Mouse (Mus musculus) activated CD4-positive, CD25-positive, alpha-beta regulatory T cell, adult 4 months (primary cell): ENCODE results near the gene Wipf2. TPM values are rescaled to one million over a fixed set of nuclear protein-coding genes. Genes with fewer than 3 reads are reported as not detected.

Experiments used
- ATAC-seq: one replicate; pipeline ENCODE4 v1.8.0; 2017
- polyA plus RNA-seq, 2 experiments: library from polyadenylated mRNA; unstranded; fragments of 100-300 nt; shearing (Covaris generic); gene quantifications; one replicate each; pipeline ENCODE4 v1.2.1; 2017

The Wipf2 gene
- polyA plus RNA-seq, 2 experiments from 2014 or later, result 10.9 to 12.3 TPM

DNA sequence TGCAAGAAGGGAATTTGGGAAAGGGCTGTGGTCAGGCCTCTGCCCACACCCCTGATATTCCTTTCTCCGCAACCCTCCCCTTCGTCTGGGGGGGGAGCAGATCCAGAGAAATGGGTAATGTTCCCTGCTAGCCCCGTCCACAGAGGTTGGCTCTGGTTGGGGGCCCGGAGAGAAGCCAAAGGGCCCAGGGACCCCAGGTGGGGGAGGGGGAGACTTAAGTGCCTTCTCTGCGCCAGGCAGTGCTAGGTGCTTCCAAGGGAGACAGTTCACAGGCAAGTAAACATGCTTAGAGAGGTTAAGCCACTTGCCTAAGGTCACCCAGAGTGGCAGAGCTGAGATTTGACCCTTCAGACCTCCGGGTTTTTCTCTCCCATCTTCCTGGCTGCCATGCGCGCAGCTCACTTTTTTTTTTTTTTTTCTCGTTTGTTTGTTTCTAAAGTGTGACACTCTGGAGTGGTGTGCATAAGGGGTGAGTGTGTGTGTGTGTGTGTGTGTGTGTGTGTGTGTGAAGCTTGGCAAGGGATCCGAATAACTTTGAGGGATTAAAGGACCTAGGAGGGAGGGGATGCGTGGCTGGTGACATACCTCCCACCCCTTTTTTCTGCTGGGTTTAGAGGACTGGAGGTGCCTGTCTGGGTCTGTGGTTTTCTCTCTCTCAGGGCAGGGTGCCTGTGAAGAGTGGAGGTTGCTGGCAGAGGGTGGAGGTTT lies 81.6 kb downstream of the Wipf2 start:
- peak; percentile 20 for ATAC-seq

DNA sequence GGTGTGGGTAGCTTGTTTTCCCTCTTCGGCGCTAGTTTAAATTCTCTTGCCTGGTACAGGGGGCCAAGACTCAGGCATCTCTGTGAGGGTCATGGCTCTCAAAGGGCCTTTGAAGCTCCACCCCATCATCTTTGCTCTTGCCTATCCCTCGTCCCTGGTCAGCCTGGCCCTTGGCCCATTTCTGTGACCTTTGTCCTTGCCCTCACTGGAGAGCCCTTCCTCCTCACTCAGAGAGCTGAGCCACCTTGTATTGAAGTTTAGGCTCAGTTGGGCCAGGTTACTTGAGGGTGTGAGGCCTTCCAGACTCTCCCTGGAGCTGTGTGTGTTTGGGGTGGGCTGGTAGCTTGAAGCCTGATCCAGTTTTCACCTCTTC lies 82.2 kb downstream of the Wipf2 start:
- no peak for ATAC-seq

DNA sequence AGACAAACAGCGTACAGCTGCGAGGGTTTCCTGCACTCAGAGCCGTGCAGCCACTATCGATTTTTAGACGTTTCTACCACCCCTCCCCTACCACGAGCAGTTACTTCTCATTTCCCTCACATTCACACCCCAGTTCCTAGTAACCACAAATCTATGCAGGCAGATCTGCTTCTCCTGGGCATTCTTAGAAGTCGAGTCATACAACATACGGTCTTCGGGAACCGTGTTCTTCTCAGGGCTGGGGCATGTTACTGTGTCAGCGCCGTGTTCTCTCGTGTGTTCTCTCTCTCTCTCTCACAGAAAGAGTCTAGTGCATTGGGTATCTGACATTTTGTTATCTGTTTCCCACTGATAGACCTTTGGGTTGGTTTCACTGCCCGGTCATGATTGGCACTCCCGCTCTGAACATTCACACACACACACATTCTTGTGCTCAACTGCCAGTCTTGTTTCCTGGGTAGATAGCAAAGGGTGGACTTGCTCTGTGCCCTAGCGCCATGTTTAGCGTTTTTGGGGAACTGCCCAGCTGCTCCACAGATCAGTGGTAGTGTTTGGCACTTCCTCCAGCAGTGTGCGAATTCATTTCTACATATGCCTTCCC lies 84.6 kb downstream of the Wipf2 start:
- peak; percentile 10 for ATAC-seq

DNA sequence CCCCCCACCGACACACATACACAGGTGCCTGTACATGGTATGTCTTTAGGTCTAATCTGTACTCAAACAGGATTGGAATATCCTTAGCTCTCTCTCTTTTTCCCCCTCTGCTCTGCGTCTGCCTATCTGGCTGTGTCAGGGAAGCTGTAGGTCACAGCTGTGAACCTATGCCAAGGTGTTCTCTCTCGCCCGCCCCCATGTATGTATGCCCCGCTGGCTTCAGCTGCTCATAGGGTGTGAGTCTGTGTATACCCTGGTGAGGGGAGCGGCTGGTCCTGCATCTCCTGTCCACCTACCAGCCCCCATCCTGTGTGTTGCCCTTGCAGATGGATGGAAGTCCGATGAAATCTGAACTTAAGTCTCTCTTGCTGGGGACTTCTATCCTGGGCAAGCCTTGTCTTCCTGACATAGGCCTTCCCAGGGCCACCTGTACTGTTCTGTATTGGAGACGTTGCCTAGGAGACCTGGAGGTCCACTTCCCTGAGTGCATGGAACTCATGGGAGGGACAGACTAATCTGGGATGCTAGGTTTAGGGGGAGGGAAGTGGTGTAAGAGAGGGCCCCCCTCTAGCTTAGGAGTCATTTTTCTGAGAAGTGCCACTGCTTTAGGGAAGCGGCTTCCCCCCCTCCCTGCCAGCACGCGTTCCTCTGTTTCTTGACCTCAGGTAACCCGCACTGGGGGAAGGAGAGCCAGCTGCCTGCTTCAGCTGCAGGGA lies 86.0 kb downstream of the Wipf2 start:
- no peak for ATAC-seq

DNA sequence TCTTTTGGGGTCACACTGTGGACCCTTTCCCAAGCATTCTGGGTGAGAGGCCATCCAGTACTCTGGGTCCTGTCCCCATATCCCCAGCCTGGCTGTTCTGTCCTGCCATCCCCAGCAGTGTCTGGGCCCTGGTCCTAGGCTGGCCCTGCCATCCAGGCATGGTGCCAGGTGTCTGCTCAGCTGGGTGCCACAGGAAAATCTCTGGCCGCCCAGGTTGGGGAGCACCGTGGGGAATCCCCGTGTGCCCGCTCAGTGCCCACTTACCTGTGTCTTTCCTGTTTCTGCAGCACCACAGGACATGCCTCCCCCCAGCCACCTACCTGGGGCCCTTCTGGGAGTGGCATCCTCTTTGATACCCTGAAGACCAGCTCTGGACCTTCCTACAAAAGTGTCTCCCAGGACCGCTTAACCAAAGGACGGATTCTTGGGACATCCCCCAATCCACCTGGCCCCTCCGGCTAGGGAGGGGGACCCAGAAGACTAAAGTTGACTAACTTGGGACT lies 86.6 kb downstream of the Wipf2 start:
- no peak for ATAC-seq

DNA sequence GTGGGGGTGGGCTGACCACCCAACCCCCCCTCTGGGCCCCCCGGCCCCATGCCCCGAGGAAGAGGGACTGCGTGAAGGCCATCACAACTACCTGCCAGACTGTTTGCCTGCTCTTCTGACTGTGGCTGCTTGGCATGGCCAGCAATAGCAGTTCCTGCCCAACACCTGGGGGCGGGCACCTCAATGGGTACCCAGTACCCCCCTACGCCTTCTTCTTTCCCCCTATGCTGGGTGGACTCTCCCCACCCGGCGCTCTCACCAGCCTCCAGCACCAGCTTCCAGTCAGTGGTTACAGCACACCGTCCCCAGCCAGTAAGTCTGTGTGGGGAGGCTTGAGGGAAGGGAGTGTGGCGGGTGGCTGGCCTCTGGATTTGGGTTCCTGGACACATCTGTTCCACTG lies 87.0 kb downstream of the Wipf2 start:
- ATAC-seq, result no peak

DNA sequence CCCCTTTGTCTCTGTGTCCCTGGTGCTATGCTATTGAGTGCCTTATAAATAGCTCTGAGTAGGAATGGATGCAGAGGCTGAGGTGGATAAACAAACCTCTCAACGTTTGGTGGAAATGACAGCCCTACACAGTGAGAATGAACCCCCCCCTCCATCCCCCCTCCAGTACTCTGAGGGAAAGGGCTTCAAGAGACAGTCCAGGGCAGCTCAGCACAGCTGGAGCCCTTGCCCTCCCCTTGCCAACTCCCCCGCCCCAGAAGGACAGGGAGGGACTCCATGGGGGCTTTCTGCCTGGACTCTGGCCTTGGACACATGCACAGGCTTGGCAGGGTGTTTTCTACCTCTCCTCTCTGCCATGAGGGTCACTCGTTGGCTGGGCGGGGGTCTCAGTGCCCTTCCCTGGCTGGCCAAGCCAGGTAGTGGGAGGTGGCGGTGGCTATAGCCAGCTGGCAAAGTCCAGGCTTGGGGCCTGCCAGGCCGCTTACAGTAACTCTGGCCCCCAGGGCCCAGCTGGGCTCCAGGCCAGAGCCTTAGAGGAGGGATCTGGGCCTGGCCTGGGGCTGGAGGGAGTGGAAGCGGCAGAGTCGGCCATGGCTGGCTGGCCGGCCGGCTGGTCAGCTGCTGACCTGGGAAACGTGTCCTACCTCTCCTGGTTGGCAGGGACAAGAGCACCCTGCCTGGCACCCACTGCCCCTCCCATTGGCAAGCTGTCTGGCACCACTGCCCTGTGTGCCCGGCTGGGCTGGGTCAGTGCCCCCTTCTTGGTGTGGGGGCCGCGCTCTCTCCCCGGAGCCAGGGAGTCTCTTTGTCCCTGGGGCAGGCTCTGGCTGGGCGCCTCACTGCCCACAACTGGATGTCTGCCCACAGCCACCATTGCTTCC lies 87.8 kb downstream of the Wipf2 start:
- no peak for ATAC-seq

DNA sequence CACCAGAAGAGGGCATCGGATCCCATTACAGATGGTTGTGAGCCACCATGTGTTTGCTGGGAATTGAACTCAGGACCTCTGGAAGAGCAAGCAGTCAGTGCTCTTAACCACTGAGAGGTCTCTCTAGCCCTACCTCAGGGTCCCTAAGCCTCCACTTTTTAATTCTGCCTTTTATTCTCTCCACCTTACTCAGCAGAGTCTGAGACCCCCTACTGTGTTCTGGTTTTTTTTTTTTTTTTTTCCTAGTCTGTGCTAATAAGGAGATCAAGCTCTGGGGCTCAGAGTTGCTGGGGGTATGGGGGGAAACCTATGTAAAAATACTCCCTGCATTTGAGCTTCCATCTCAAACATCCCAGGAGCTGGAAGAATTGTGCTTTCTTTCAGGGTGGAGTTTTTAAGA lies 88.7 kb downstream of the Wipf2 start:
- no peak for ATAC-seq

DNA sequence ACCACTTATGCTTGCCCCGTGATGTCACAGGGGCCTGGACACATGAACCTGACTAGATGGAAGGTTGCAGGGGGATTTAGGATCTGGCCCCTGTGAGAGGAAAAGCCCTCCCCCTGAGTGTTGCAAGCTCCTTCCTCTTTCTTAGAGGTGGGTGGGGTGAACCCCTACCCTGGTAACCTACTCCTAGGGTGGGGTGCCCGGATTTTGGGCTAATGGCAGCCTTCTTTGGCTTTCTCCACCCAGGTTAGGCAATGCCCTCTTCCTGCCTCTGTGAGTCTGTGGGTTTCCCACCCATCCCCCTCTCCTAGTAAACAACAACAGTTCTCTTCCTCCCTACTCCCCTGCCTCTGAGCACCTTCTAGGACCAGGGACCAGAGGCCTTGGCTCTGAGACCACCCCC lies 89.3 kb downstream of the Wipf2 start:
- peak; percentile 26 for ATAC-seq

DNA sequence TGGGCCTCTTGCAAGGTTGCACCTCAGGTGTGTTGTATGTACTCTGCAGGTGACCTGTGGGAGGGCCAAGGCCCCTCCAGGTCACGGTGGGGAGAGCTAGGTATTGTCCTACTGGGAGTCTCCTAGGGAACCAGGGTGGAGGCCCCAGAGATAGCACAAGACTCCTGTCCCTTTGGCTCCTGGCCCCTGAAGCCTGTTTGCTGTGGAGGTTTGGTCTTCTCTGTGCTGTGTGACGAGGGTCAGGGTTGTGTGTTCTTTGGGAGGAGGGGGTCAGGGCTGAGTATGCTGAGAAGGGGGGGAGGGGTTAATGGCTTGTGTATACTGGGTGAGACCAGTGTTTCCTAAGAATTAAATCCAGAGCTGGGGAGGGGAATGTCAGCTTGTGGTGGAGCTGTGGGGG lies 89.9 kb downstream of the Wipf2 start:
- ATAC-seq, result no peak

DNA sequence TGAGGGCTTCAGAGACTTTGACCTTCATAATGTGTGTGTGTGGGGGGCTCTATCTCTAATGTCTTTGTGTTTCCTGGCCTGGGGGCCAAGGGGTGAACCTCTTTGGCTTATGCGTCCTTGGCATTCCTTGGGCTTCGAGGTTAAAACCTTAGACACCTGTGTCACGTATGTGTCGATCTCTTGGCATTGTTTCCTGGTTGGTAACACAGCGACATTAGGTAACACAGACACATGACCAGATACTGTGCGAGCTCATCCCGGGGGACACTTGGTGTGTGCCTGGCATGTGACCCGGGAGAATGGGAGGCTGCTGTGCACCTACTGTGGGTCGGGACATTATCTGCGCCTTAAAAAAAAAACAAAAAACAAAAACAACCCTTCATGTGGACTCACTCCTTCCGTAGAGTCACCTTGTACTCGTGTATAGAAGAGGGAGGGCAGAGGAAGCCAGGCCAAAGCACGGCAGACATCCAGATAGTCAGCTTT lies 90.4 kb downstream of the Wipf2 start:
- ATAC-seq, result no peak

DNA sequence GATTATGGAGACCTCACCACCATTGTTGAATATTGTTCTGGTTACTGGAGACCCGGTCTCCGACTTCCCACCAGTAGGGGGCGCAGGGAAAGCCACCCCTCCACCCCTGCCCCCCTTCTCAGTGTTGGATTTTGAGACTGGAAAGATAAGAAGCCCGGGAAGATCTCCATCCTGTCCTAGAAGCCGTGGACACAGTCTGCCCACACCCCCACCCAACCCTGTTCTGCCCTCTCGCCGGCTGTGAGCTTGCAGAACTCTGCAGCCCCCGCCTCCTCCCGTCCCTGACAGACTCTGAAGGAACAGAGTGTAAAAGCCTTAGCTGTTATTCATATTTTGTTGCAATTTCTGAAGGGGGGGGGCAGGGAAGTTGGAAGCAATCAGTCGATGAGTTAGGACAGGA lies 90.9 kb downstream of the Wipf2 start:
- peak; percentile 16 for ATAC-seq

Other genes with a start within 250 kb of the Wipf2 start
- gene Gm12355, start 238.0 kb upstream of the Wipf2 start, polyA plus RNA-seq, result 1 to 10 TPM; 2.2 to 10.0 TPM
- not detected for gene Gsdma3, start 237.3 kb upstream of the Wipf2 start, polyA plus RNA-seq
- not detected for gene Gsdma2, start 216.9 kb upstream of the Wipf2 start, polyA plus RNA-seq
- gene Gsdma, start 199.3 kb upstream of the Wipf2 start, polyA plus RNA-seq, result under 1 TPM in 1 of 2 experiments, not detected in 1; 0.20 TPM
- 10 to 100 TPM; 14.2 to 25.7 TPM for gene Psmd3, start 181.1 kb upstream of the Wipf2 start, polyA plus RNA-seq
- not detected for gene Csf3, start 162.4 kb upstream of the Wipf2 start, polyA plus RNA-seq
- 10 to 100 TPM; 19.1 to 27.9 TPM for gene Med24, start 134.2 kb upstream of the Wipf2 start, polyA plus RNA-seq
- gene Thra, start 123.0 kb upstream of the Wipf2 start, polyA plus RNA-seq, result 1 to 10 TPM; 1.4 to 3.5 TPM
- gene Nr1d1, start 88.3 kb upstream of the Wipf2 start, polyA plus RNA-seq, result 1 to 10 TPM; 2.9 to 5.4 TPM
- 10 to 100 TPM; 19.9 to 22.0 TPM for gene Msl1, start 68.1 kb upstream of the Wipf2 start, polyA plus RNA-seq
- 10 to 100 TPM; 10.6 to 11.2 TPM for gene Casc3, start 58.7 kb upstream of the Wipf2 start, polyA plus RNA-seq
- gene Rapgefl1, start 26.9 kb upstream of the Wipf2 start, polyA plus RNA-seq, result under 1 TPM in 1 of 2 experiments, not detected in 1; 0.15 TPM
- 10 to 100 TPM; 10.1 to 17.7 TPM for gene Cdc6, start 44.2 kb downstream of the Wipf2 start, polyA plus RNA-seq
- gene Rara, start 64.2 kb downstream of the Wipf2 start, polyA plus RNA-seq, result 10 to 100 TPM in 1 of 2 experiments, 1 to 10 TPM in 1; 9.0 to 13.7 TPM
- gene Gjd3, start 119.4 kb downstream of the Wipf2 start, polyA plus RNA-seq, result under 1 TPM in 1 of 2 experiments, not detected in 1; 0.41 TPM
- 100 to 1,000 TPM; 118 to 121 TPM for gene Top2a, start 160.6 kb downstream of the Wipf2 start, polyA plus RNA-seq
- gene Igfbp4, start 177.6 kb downstream of the Wipf2 start, polyA plus RNA-seq, result 10 to 100 TPM; 33.7 to 43.6 TPM
- gene Tns4, start 225.7 kb downstream of the Wipf2 start, polyA plus RNA-seq, result not detected